Mouse (Mus musculus) heart, postnatal 0 days (tissue): ENCODE measurements around the gene Mbd6. TPM values are rescaled to one million over a fixed set of nuclear protein-coding genes. Genes with fewer than 3 reads are reported as not detected.

Experiments
- ATAC-seq: fragments of 200-750 bp; cut with Nextera tagmentation; 2 replicates; pipeline ENCODE4 v1.8.0; 2017; ENCODE audit warnings: low read depth, moderate number of reproducible peaks, moderate library complexity; ENCODE audit not compliant: insufficient read depth
- DNase-seq: peaks from one replicate; pipeline ENCODE4 v3.0.0-alpha.2; 2016; ENCODE audit warnings: low spot score
- H3K27ac ChIP-seq: fragments of 300-500 bp; sonication (generic); 2 replicates; pipeline ENCODE4 v1.5.1; 2014; ENCODE audit warnings: low read depth, mild to moderate bottlenecking
- H3K27me3 ChIP-seq: fragments of 300-500 bp; sonication (generic); 2 replicates; pipeline ENCODE4 v1.6.1; 2014; ENCODE audit warnings: low read length, mixed read lengths; ENCODE audit not compliant: control insufficient read depth, insufficient read depth
- H3K36me3 ChIP-seq: fragments of 300-500 bp; sonication (generic); replicated peaks from 2 replicates; pipeline ENCODE4 v1.6.1; 2014; ENCODE audit warnings: low read length, mixed read lengths; ENCODE audit not compliant: control insufficient read depth, insufficient read depth
- H3K4me1 ChIP-seq: fragments of 300-500 bp; sonication (generic); 2 replicates; pipeline ENCODE4 v1.6.1; 2014; ENCODE audit warnings: antibody characterized with exemption; ENCODE audit not compliant: control insufficient read depth, insufficient read depth
- H3K4me2 ChIP-seq: fragments of 300-500 bp; sonication (generic); 2 replicates; pipeline ENCODE4 v1.6.1; 2014; ENCODE audit warnings: low read depth, mild to moderate bottlenecking, low read length, moderate library complexity
- H3K4me3 ChIP-seq: fragments of 300-500 bp; sonication (generic); 2 replicates; pipeline ENCODE4 v1.5.1; 2014; ENCODE audit warnings: low read depth, low read length
- H3K9ac ChIP-seq: fragments of 300-500 bp; sonication (generic); replicated peaks from 2 replicates; pipeline ENCODE4 v1.6.1; 2014; ENCODE audit warnings: low read depth, low read length, mixed read lengths
- H3K9me3 ChIP-seq: fragments of 300-500 bp; sonication (generic); replicated peaks from 2 replicates; pipeline ENCODE4 v1.6.1; 2016; ENCODE audit warnings: low read length; ENCODE audit not compliant: control insufficient read depth
- CTCF ChIP-seq: IDR thresholded peaks from 2 replicates; pipeline ENCODE4 v1.5.1; 2016; ENCODE audit warnings: antibody characterized with exemption, control low read depth, low read depth
- EP300 ChIP-seq: IDR thresholded peaks from 2 replicates; pipeline ENCODE4 v1.6.1; 2016; ENCODE audit warnings: antibody characterized with exemption, low read depth
- WGBS: fragments of 180-500 bp; shearing (Covaris S2); extraction: QIAGEN DNeasy Blood & Tissue Kit; methylation state at CpG from one replicate; pipeline ENCODE4 v1.1.7; 2014; 5-methylcytosine and 5-hydroxymethylcytosine counted together
- polyA plus RNA-seq: library from polyadenylated mRNA; unstranded; fragments of >200 nt; fragmentation: Nextera tagmentation; extraction: Ambion mirVana; gene quantifications from 2 replicates; pipeline ENCODE4 v1.2.1, GENCODE M21; 2015
- total RNA-seq: library from RNA; depleted of rRNA; stranded (reverse); fragments of >200 nt; gene quantifications from 2 replicates; pipeline ENCODE4 v1.2.3, GENCODE M21; 2014; ENCODE audit warnings: low replicate concordance

Gene Mbd6
- total and polyA plus RNA-seq, 2 experiments from 2014 or later, result 6.5 to 8.7 TPM

- ATAC-seq (peak; percentile 22; the same call in 1 of the 2 replicates), DNase-seq (peak; percentile 29)
- no peak for TF ChIP-seq EP300
- TF ChIP-seq CTCF, result no peak
- WGBS, result 34% methylated on average over 5 of the region's 5 CpGs
- H3K4me1 ChIP-seq, result peaks cover 17% of the 10 kb centered on the region
- no peaks in the 10 kb centered on the region for H3K9me3 ChIP-seq
- H3K4me3 ChIP-seq, result no peak overlapping the region
- peak overlapping the region; percentile 50 for H3K27ac ChIP-seq
- no peak overlapping the region for H3K9ac ChIP-seq
- H3K36me3 ChIP-seq, result peaks cover 36% of the 10 kb centered on the region
- H3K27me3 ChIP-seq, result peaks cover 8% of the 10 kb centered on the region; the same call in 1 of the 2 replicates
- no peak overlapping the region for H3K4me2 ChIP-seq
These were observed 20.4 kb downstream of the Mbd6 start for GRCm38 (mm10) chr10:127268401-127268800.

- peak overlapping the region; percentile 89 for H3K4me3 ChIP-seq
- TF ChIP-seq CTCF (no peak), EP300 (no peak)
- H3K27me3 ChIP-seq, result peaks cover 18% of the 10 kb centered on the region
- 61% methylated on average over 5 of the region's 5 CpGs for WGBS
- H3K4me1 ChIP-seq, result peaks cover 17% of the 10 kb centered on the region
- H3K27ac ChIP-seq, result peak overlapping the region; percentile 90; the same call in 1 of the 2 replicates
- H3K9me3 ChIP-seq, result no peaks in the 10 kb centered on the region
- ATAC-seq, result no peak
- peaks cover 30% of the 10 kb centered on the region for H3K36me3 ChIP-seq
- DNase-seq, result no peak
- peak overlapping the region; percentile 96 for H3K9ac ChIP-seq
- H3K4me2 ChIP-seq, result peak overlapping the region; percentile 90
These were observed 21.5 kb downstream of the Mbd6 start for GRCm38 (mm10) chr10:127267318-127267717.

- no peaks in the 10 kb centered on the region for H3K9me3 ChIP-seq
- H3K27me3 ChIP-seq, result peaks cover 28% of the 10 kb centered on the region
- H3K4me2 ChIP-seq, result peak within 1 kb of the TSS; percentile 90
- no peak for TF ChIP-seq CTCF
- TF ChIP-seq EP300, result peak; percentile 80
- peaks cover 23% of the 10 kb centered on the region for H3K36me3 ChIP-seq
- peak; percentile 98 for ATAC-seq
- H3K4me1 ChIP-seq, result peaks cover 17% of the 10 kb centered on the region
- H3K4me3 ChIP-seq, result peak within 1 kb of the TSS; percentile 89
- peak; percentile 99 for DNase-seq
- H3K27ac ChIP-seq, result peak within 1 kb of the TSS; percentile 90
- under 1% methylated on average over 69 of the region's 70 CpGs for WGBS
- H3K9ac ChIP-seq, result peak within 1 kb of the TSS; percentile 96
These were observed 22.4 kb downstream of the Mbd6 start, which contains the start of gene Dctn2 for GRCm38 (mm10) chr10:127266112-127267091. Dctn2 (plus strand) TSS chr10:127266368.

- WGBS, result 30% methylated on average over 4 of the region's 4 CpGs
- DNase-seq (no peak), ATAC-seq (no peak)
- Histone ChIP-seq H3K4me3 (peak overlapping the region; percentile 89), H3K36me3 (peaks cover 16% of the 10 kb centered on the region), H3K9me3 (no peaks in the 10 kb centered on the region), H3K27ac (no peak overlapping the region), H3K4me2 (peak overlapping the region; percentile 30), H3K27me3 (peaks cover 34% of the 10 kb centered on the region), H3K4me1 (peaks cover 17% of the 10 kb centered on the region), H3K9ac (no peak overlapping the region)
- TF ChIP-seq CTCF, result peak; percentile 28; the same call in 1 of the 2 replicates
- no peak for TF ChIP-seq EP300
These were observed 23.1 kb downstream of the Mbd6 start for GRCm38 (mm10) chr10:127265727-127266111.

GRCm38 (mm10) chr10:127264971-127265370, 23.8 kb downstream of the Mbd6 start:
- Histone ChIP-seq H3K4me3 (no peak overlapping the region), H3K36me3 (peaks cover 8% of the 10 kb centered on the region), H3K27me3 (peaks cover 35% of the 10 kb centered on the region), H3K9me3 (no peaks in the 10 kb centered on the region), H3K9ac (no peak overlapping the region), H3K4me1 (peaks cover 17% of the 10 kb centered on the region), H3K27ac (no peak overlapping the region), H3K4me2 (no peak overlapping the region)
- 73% methylated on average over 4 of the region's 4 CpGs for whole genome bisulfite sequencing
- TF ChIP-seq CTCF (no peak), EP300 (no peak)
- DNase-seq (no peak), ATAC-seq (no peak)
